Mouse (Mus musculus): ENCODE results near the gene Gps2. TPM values are rescaled to one million over a fixed set of nuclear protein-coding genes. Genes with fewer than 3 reads are reported as not detected.
A peak's percentile ranks its signal among the peaks of the same experiment; 100 is the strongest.

The Gps2 gene
- polyA plus RNA-seq, 1 experiment from 2014 or later = 50.1 TPM

GRCm38 (mm10) chr11:69883066-69883465 is 30.6 kb upstream of the Gps2 start:
- Histone ChIP-seq H3K27ac (ENCODE audit: low read length) (no peak overlapping the region), H3K36me3 (ENCODE audit: control insufficient read depth, insufficient read depth) (no peaks in the 10 kb centered on the region), H3K27me3 (ENCODE audit: control insufficient read depth, insufficient read depth, low read length) (no peaks in the 10 kb centered on the region), H3K4me2 (ENCODE audit: low read depth, low read length) (no peak overlapping the region), H3K4me1 (ENCODE audit: control insufficient read depth, insufficient read depth, low read length) (peaks cover 18% of the 10 kb centered on the region), H3K9me3 (replicated peaks; ENCODE audit: control insufficient read depth, low read length) (no peaks in the 10 kb centered on the region), H3K4me3 (ENCODE audit: low read length) (no peak overlapping the region), H3K9ac (ENCODE audit: low read length) (no peak overlapping the region)
- no peak for ATAC-seq (replicated peaks; ENCODE audit: extremely low read depth, insufficient read depth, low FRiP score)
- WGBS = 62% methylated on average over 4 of the region's 4 CpGs

- H3K9me3 ChIP-seq (replicated peaks; ENCODE audit: control insufficient read depth, low read length) = no peaks in the 10 kb centered on the region
- no peaks in the 10 kb centered on the region for H3K27me3 ChIP-seq (ENCODE audit: control insufficient read depth, insufficient read depth, low read length)
- H3K4me1 ChIP-seq (ENCODE audit: control insufficient read depth, insufficient read depth, low read length) = peaks cover 18% of the 10 kb centered on the region
- no peak for ATAC-seq (replicated peaks; ENCODE audit: extremely low read depth, insufficient read depth, low FRiP score)
- H3K4me3 ChIP-seq (ENCODE audit: low read length) = no peak overlapping the region
- peak overlapping the region; percentile 12; the same call in 1 of the 2 replicates for H3K27ac ChIP-seq (ENCODE audit: low read length)
- H3K4me2 ChIP-seq (ENCODE audit: low read depth, low read length) = no peak overlapping the region
- no peak overlapping the region for H3K9ac ChIP-seq (ENCODE audit: low read length)
- no peaks in the 10 kb centered on the region for H3K36me3 ChIP-seq (ENCODE audit: control insufficient read depth, insufficient read depth)
- WGBS = 74% methylated on average over 8 of the region's 8 CpGs
These were observed 30.0 kb upstream of the Gps2 start for GRCm38 (mm10) chr11:69883527-69884151.

GRCm38 (mm10) chr11:69884240-69884639 is 29.4 kb upstream of the Gps2 start:
- no peak for ATAC-seq (replicated peaks; ENCODE audit: extremely low read depth, insufficient read depth, low FRiP score)
- H3K4me1 ChIP-seq (ENCODE audit: control insufficient read depth, insufficient read depth, low read length) = peaks cover 18% of the 10 kb centered on the region

DNA sequence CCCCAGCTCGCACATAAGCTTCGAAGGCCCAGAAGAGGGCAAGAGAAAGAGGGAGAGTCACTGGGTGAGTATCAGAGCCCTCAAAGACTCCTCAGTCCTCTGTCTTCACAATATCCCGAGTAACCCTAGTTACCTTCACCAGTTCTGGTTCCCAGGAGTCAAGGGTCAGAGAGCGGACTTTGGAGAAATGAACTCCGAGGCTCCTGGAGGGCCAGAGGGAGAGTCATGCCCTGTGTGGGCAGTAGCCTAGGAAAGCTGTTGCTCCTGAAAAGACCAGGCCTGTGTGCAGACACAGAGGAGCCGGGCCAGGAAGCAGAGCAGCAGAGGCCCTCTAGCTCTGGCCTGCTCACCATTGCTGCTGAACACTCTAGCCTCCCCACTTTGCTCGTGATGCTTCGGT is 29.0 kb upstream of the Gps2 start:
- no peak overlapping the region for H3K27ac ChIP-seq (ENCODE audit: low read length)
- no peak for ATAC-seq (replicated peaks; ENCODE audit: extremely low read depth, insufficient read depth, low FRiP score)
- no peaks in the 10 kb centered on the region for H3K9me3 ChIP-seq (replicated peaks; ENCODE audit: control insufficient read depth, low read length)
- peak overlapping the region; percentile 12; the same call in 1 of the 2 replicates for H3K4me2 ChIP-seq (ENCODE audit: low read depth, low read length)
- no peaks in the 10 kb centered on the region; the same call in 1 of the 2 replicates for H3K27me3 ChIP-seq (ENCODE audit: control insufficient read depth, insufficient read depth, low read length)
- H3K36me3 ChIP-seq (ENCODE audit: control insufficient read depth, insufficient read depth) = no peaks in the 10 kb centered on the region
- WGBS = 72% methylated on average over 8 of the region's 8 CpGs
- peaks cover 18% of the 10 kb centered on the region for H3K4me1 ChIP-seq (ENCODE audit: control insufficient read depth, insufficient read depth, low read length)
- no peak overlapping the region for H3K4me3 ChIP-seq (ENCODE audit: low read length)
- no peak overlapping the region for H3K9ac ChIP-seq (ENCODE audit: low read length)

More at GRCm38 (mm10) chr11:69884240-69884639, 29.4 kb upstream of the Gps2 start:
- Histone ChIP-seq H3K27ac (ENCODE audit: low read length) (peak overlapping the region; percentile 12; the same call in 1 of the 2 replicates), H3K9ac (ENCODE audit: low read length) (no peak overlapping the region), H3K36me3 (ENCODE audit: control insufficient read depth, insufficient read depth) (no peaks in the 10 kb centered on the region), H3K27me3 (ENCODE audit: control insufficient read depth, insufficient read depth, low read length) (no peaks in the 10 kb centered on the region), H3K9me3 (replicated peaks; ENCODE audit: control insufficient read depth, low read length) (no peaks in the 10 kb centered on the region), H3K4me2 (ENCODE audit: low read depth, low read length) (peak overlapping the region; percentile 12; the same call in 1 of the 2 replicates), H3K4me3 (ENCODE audit: low read length) (no peak overlapping the region)
- WGBS = 56% methylated on average over 9 of the region's 9 CpGs

- no peaks in the 10 kb centered on the region for H3K36me3 ChIP-seq (ENCODE audit: control insufficient read depth, insufficient read depth)
- no peak overlapping the region for H3K4me2 ChIP-seq (ENCODE audit: low read depth, low read length)
- no peak overlapping the region for H3K4me3 ChIP-seq (ENCODE audit: low read length)
- no peaks in the 10 kb centered on the region for H3K9me3 ChIP-seq (replicated peaks; ENCODE audit: control insufficient read depth, low read length)
- H3K9ac ChIP-seq (ENCODE audit: low read length) = no peak overlapping the region
- no peak for ATAC-seq (replicated peaks; ENCODE audit: extremely low read depth, insufficient read depth, low FRiP score)
- no peak overlapping the region for H3K27ac ChIP-seq (ENCODE audit: low read length)
- 41% methylated on average over 8 of the region's 8 CpGs for WGBS
- peaks cover 12% of the 10 kb centered on the region for H3K4me1 ChIP-seq (ENCODE audit: control insufficient read depth, insufficient read depth, low read length)
- peaks cover 11% of the 10 kb centered on the region for H3K27me3 ChIP-seq (ENCODE audit: control insufficient read depth, insufficient read depth, low read length)
These were observed 26.6 kb upstream of the Gps2 start for GRCm38 (mm10) chr11:69886907-69887635.

DNA sequence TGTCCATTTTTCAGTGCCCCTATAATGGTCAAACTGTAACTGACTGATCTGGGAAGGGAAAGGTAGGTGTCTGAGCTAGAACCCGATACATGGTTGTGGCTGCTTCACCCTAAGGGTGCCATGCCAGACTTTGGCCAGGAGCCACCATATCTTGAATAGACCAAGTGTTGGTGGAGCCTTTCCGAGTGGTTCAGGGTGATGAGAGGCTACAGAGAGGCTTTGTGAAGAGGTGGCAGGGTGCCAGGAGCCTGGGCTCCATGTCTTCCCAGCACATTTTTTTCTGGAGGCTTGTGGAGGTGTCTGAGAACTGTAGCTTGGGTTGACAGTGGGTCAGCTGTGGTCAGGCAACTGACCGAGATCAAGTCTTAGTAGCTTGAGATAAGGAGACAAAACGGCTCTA is 22.2 kb upstream of the Gps2 start:
- peaks cover 11% of the 10 kb centered on the region for H3K27me3 ChIP-seq (ENCODE audit: control insufficient read depth, insufficient read depth, low read length)
- peaks cover 9% of the 10 kb centered on the region for H3K4me1 ChIP-seq (ENCODE audit: control insufficient read depth, insufficient read depth, low read length)
- H3K36me3 ChIP-seq (ENCODE audit: control insufficient read depth, insufficient read depth) = no peaks in the 10 kb centered on the region
- no peak overlapping the region for H3K27ac ChIP-seq (ENCODE audit: low read length)
- no peaks in the 10 kb centered on the region for H3K9me3 ChIP-seq (replicated peaks; ENCODE audit: control insufficient read depth, low read length)
- ATAC-seq (replicated peaks; ENCODE audit: extremely low read depth, insufficient read depth, low FRiP score) = peak; percentile 55; the same call in 1 of the 2 replicates
- no peak overlapping the region for H3K9ac ChIP-seq (ENCODE audit: low read length)
- 21% methylated on average over 4 of the region's 4 CpGs for WGBS
- H3K4me2 ChIP-seq (ENCODE audit: low read depth, low read length) = no peak overlapping the region
- no peak overlapping the region for H3K4me3 ChIP-seq (ENCODE audit: low read length)

DNA sequence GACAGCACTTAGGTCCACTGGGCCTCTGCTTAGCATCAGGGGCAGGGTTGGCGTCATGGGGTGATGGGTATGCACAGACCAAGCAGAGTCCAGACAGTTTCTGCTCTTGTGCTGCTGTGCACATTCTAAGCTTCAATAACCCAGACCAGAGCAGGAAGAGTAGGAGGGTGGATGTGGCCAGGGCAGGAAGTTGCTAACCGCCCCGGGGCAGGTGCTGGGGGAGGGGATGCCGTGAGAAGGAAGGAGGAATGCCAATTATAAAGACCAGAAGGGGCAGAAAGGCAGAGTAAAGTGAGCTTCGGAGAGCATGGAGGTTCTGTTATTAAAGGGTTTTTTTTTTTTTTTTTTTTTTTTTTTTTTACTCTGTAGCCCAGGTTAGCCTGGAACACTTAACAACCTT is 19.0 kb upstream of the Gps2 start:
- H3K4me2 ChIP-seq (ENCODE audit: low read depth, low read length) = no peak overlapping the region
- no peaks in the 10 kb centered on the region for H3K36me3 ChIP-seq (ENCODE audit: control insufficient read depth, insufficient read depth)
- H3K27me3 ChIP-seq (ENCODE audit: control insufficient read depth, insufficient read depth, low read length) = peaks cover 11% of the 10 kb centered on the region
- H3K27ac ChIP-seq (ENCODE audit: low read length) = peak overlapping the region; percentile 48; the same call in 1 of the 2 replicates
- peaks cover 9% of the 10 kb centered on the region for H3K4me1 ChIP-seq (ENCODE audit: control insufficient read depth, insufficient read depth, low read length)
- H3K9ac ChIP-seq (ENCODE audit: low read length) = no peak overlapping the region
- ATAC-seq (replicated peaks; ENCODE audit: extremely low read depth, insufficient read depth, low FRiP score) = no peak
- H3K4me3 ChIP-seq (ENCODE audit: low read length) = peak overlapping the region; percentile 26
- WGBS = 70% methylated on average over 5 of the region's 5 CpGs
- no peaks in the 10 kb centered on the region for H3K9me3 ChIP-seq (replicated peaks; ENCODE audit: control insufficient read depth, low read length)

DNA sequence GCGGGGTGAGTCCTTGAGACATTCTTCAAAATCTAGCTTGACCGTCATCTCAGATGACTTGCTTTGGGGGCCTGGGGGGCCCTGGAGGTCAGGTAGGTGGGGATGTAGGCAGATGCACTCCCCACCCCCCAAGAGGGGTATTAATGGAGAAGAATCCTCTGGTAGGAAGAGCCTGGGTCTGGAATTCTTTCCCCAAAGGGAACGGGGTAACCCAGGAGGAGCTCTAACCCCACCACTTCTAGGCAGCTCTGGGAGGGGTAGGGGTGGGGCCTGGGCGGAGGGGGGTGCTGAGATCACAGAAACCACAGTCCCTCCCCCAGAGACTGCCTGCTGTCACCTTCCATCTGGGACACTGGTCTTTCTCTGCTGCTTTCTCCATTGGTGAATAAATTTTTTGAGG is 18.4 kb upstream of the Gps2 start, which contains the start of gene Acap1:
TSS of gene Acap1 (minus strand) at position 249 of the 400 bp plus-strand sequence.
- Histone ChIP-seq H3K36me3 (ENCODE audit: control insufficient read depth, insufficient read depth) (no peaks in the 10 kb centered on the region), H3K9ac (ENCODE audit: low read length) (0 out of 2 replicates have a peak within 1 kb of the TSS, but pooled peaks have one; percentile 22), H3K27me3 (ENCODE audit: control insufficient read depth, insufficient read depth, low read length) (peaks cover 5% of the 10 kb centered on the region; the same call in 1 of the 2 replicates), H3K4me1 (ENCODE audit: control insufficient read depth, insufficient read depth, low read length) (peaks cover 13% of the 10 kb centered on the region), H3K27ac (ENCODE audit: low read length) (peak within 1 kb of the TSS; percentile 48), H3K4me2 (ENCODE audit: low read depth, low read length) (no peak within 1 kb of the TSS), H3K9me3 (replicated peaks; ENCODE audit: control insufficient read depth, low read length) (no peaks in the 10 kb centered on the region), H3K4me3 (ENCODE audit: low read length) (peak within 1 kb of the TSS; percentile 26)
- WGBS = 66% methylated on average over 4 of the region's 4 CpGs
- ATAC-seq (replicated peaks; ENCODE audit: extremely low read depth, insufficient read depth, low FRiP score) = peak; percentile 35; the same call in 1 of the 2 replicates

DNA sequence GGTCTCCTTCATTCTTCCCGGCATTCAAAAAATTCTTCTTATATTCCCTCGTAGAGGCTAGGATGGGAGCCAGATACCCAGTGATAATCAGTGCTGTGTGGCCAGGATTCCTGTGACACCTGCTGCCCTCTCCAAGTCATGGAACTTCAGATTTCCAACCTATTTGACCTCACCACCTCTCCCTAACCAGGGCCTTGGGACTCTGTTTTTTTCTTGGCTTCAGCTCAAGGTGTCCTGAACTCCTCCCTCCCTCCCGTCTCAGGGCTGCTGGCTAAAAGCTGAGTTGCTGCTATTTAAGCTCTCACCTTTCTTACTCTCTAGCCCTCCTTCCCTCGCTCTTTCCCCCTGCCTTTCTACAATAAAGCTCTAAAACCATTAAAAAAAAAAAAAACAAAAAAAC is 13.8 kb upstream of the Gps2 start:
- Histone ChIP-seq H3K9ac (ENCODE audit: low read length) (peak overlapping the region; percentile 83), H3K9me3 (replicated peaks; ENCODE audit: control insufficient read depth, low read length) (no peaks in the 10 kb centered on the region), H3K4me3 (ENCODE audit: low read length) (peak overlapping the region; percentile 78), H3K36me3 (ENCODE audit: control insufficient read depth, insufficient read depth) (peaks cover 12% of the 10 kb centered on the region), H3K4me1 (ENCODE audit: control insufficient read depth, insufficient read depth, low read length) (peaks cover 13% of the 10 kb centered on the region), H3K27ac (ENCODE audit: low read length) (no peak overlapping the region), H3K27me3 (ENCODE audit: control insufficient read depth, insufficient read depth, low read length) (no peaks in the 10 kb centered on the region), H3K4me2 (ENCODE audit: low read depth, low read length) (peak overlapping the region; percentile 80)
- WGBS = 19% methylated on average over 4 of the region's 4 CpGs
- no peak for ATAC-seq (replicated peaks; ENCODE audit: extremely low read depth, insufficient read depth, low FRiP score)
